Mouse (Mus musculus): ENCODE measurements at regions not wholly inside any gene's neighbourhood (a gene's known extent, or its start where the extent isn't known, plus 50 kb on each side); places are given as distances from the start of the nearest gene placed in this dataset.

DNA sequence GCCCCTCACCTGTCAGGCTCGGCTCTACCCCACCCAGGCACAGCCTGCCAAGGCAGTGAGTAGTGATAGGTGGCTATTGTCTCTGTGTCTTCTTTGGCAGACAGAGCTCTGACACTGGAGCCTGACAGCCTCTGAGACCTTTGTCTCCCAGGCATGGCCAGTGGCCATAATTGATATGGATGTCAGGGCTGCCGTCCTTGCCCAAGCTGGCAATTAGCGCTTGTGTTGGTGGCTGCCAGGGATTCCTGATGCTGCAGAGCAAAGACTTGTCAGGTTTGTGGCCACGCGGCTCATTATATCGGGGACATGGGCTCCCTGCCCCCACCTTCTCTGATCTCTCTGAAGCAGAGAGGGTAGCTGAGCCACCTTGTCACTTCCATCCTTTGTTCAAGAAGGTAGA, 64.1 kb upstream of the Zmiz1 start:
- no peak for ATAC-seq (ENCODE audit: extremely low read depth, insufficient number of reproducible peaks, low FRiP score, poor library complexity, severe bottlenecking)

DNA sequence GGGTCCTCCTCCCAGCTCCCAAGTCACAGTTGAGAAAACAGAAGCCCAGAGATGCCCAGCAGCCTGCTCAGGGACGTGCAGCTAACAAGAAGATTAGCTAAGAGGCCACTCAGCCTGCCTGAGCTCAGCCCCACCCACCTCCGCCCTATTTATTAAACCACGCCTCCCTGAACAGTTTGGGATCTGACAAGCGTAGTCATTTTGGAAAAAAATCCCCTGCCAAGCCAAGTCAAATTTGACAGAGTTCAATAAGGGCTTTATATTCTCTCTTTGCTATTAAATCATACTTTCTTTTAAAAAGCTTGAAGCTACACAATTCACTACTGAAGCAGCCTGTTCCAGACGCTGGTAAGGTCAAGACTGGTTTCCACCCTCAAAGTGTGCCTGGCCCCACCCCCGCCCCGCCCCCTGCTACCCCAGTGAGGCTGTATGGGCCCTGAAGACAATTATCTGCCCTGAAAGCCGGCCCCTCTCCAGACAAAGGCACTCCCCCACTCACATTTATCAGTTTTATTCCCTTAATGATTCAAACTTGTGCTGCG, 61.9 kb upstream of the Zmiz1 start:
- ATAC-seq (ENCODE audit: extremely low read depth, insufficient number of reproducible peaks, low FRiP score, poor library complexity, severe bottlenecking): no peak

GRCm38 (mm10) chr14:25397751-25398150, 61.2 kb upstream of the Zmiz1 start:
- ATAC-seq (ENCODE audit: extremely low read depth, insufficient number of reproducible peaks, low FRiP score, poor library complexity, severe bottlenecking): no peak

GRCm38 (mm10) chr14:25398745-25399144, 60.2 kb upstream of the Zmiz1 start:
- no peak for ATAC-seq (ENCODE audit: extremely low read depth, insufficient number of reproducible peaks, low FRiP score, poor library complexity, severe bottlenecking)

DNA sequence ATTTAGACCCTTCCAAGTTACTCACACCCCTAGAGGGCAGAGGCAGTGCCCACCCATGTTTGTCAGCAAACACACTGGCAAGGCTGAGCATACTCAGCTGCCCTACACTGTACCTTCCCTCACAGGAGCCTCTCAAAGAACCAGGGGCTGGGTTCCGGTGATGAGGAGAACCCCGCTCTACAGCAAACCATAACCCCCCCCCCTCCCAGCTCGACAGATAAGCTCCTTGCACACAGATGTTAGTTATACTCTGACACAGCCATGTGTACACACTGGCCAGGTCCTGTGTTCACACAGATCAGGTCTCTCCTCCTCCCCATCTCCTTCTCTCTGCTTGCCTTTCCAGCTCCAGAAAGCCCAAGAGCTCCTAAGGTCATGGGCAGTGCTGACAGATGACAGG, 59.7 kb upstream of the Zmiz1 start:
- no peak for ATAC-seq (ENCODE audit: extremely low read depth, insufficient number of reproducible peaks, low FRiP score, poor library complexity, severe bottlenecking)

DNA sequence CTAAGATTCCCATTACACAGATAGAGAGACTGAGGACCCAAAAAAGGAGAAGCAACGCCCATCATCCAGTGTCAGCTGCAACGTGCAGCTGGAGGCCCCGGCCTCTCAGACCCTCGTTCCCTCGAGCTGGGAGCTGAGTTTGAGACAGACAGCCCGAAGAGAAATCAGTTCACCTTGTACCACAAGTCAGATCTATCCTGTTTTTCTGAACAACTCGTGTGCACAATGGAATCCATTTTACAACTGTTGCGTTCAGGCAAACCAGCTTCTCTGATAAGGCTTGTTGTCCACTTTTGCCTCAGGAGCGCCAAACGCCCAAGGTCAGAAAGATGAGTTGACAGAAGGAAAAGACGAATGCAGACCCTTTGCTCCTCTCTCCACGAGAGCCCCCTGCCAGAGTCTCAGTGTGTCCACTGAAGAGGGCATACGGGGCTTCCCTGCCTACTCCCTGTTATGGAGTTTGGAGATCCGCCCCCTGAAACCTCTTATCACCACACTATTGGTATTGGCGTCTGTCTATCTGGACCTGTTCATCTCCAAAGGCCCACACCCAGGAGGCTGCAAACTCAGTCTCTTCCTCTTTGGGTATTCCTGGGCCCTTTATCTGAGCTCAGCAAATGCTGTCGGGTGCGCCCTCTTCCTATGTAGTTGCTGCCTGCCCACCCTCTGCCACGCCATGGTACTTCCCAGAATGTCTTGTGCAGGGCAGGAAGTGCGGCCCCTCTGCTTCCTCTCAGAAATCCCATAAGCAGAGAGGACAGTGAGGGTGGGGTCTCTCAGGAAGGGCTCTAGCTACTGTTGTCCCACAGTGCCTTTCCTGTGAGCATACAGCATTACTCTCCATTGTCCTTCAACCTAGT, 57.7 kb upstream of the Zmiz1 start:
- ATAC-seq (ENCODE audit: extremely low read depth, insufficient number of reproducible peaks, low FRiP score, poor library complexity, severe bottlenecking): no peak

- ATAC-seq (ENCODE audit: extremely low read depth, insufficient number of reproducible peaks, low FRiP score, poor library complexity, severe bottlenecking): no peak
Observed at GRCm38 (mm10) chr14:25402409-25402808, 56.6 kb upstream of the Zmiz1 start.

DNA sequence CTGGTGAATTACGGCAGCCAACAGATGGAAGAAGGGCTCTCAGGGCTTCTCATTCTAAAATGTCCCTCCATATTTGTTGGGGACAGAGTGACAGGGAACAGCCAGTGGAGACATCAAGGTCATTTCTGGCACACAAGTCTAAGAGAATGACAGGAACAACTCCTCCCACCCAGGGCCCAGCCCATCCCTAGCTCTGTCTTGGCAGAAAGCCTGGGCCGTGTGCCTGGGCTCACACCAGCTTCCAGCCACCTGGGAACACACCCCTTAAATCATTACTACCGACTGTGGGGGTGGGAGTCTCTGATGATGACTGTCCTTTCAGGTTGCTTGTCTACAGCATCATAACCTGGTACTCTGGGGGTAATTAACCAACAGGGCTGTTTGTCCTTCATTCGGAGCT, 53.8 kb upstream of the Zmiz1 start:
- no peak for ATAC-seq (ENCODE audit: extremely low read depth, insufficient number of reproducible peaks, low FRiP score, poor library complexity, severe bottlenecking)

- ATAC-seq (ENCODE audit: extremely low read depth, insufficient number of reproducible peaks, low FRiP score, poor library complexity, severe bottlenecking): no peak
Observed at GRCm38 (mm10) chr14:25406059-25406458, 52.9 kb upstream of the Zmiz1 start.

GRCm38 (mm10) chr14:25406613-25407012, 52.4 kb upstream of the Zmiz1 start:
- no peak for ATAC-seq (ENCODE audit: extremely low read depth, insufficient number of reproducible peaks, low FRiP score, poor library complexity, severe bottlenecking)

DNA sequence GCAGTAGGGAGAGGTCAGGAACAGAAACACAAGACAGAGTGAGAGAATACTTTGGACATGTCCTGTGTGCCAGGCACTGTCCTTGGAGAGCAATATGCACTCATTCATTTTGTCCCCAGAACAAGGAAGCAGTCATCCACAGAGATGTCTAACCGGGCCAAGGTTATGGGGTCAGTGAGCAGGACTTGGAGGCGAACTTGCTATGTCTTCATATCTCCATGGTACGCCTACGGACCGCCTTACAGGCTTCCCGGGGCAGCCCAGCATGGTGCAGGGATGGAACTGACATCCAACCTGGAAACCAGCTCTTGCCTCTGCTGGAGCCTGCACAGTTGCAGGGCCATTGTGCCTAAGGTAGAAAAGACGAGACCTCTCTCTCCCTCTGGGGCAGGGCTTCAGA, 51.9 kb upstream of the Zmiz1 start:
- no peak for ATAC-seq (ENCODE audit: extremely low read depth, insufficient number of reproducible peaks, low FRiP score, poor library complexity, severe bottlenecking)
